Mouse (Mus musculus) lung, embryonic 14.5 days (tissue): ENCODE results near the gene Musk. TPM values are rescaled to one million over a fixed set of nuclear protein-coding genes. Genes with fewer than 3 reads are reported as not detected.

Experiments
- ATAC-seq: fragments of 200-750 bp; cut with Nextera tagmentation; 2 replicates; pipeline ENCODE4 v1.8.0; 2017; ENCODE audit warnings: mild to moderate bottlenecking, moderate TSS enrichment, moderate library complexity; ENCODE audit not compliant: insufficient read depth
- DNase-seq: peaks from one replicate; pipeline ENCODE4 v3.0.0-alpha.2; 2015
- H3K27ac ChIP-seq: fragments of 300-500 bp; sonication (generic); 2 replicates; pipeline ENCODE4 v1.5.1; 2014; ENCODE audit warnings: low read depth, mild to moderate bottlenecking, moderate library complexity
- H3K27me3 ChIP-seq: fragments of 300-500 bp; sonication (generic); 2 replicates; pipeline ENCODE4 v1.6.1; 2014; ENCODE audit warnings: low read length, control low read depth; ENCODE audit not compliant: insufficient read depth
- H3K36me3 ChIP-seq: fragments of 300-500 bp; sonication (generic); 2 replicates; pipeline ENCODE4 v1.6.1; 2014; ENCODE audit warnings: control low read depth; ENCODE audit not compliant: insufficient read depth
- H3K4me1 ChIP-seq: fragments of 300-500 bp; sonication (generic); 2 replicates; pipeline ENCODE4 v1.6.1; 2014; ENCODE audit warnings: antibody characterized with exemption, control low read depth; ENCODE audit not compliant: insufficient read depth
- H3K4me2 ChIP-seq: fragments of 300-500 bp; sonication (generic); 2 replicates; pipeline ENCODE4 v1.6.1; 2014; ENCODE audit warnings: mild to moderate bottlenecking
- H3K4me3 ChIP-seq: fragments of 300-500 bp; sonication (generic); 2 replicates; pipeline ENCODE4 v1.5.1; 2014; ENCODE audit warnings: low read depth, low read length
- H3K9ac ChIP-seq: fragments of 300-500 bp; sonication (generic); 2 replicates; pipeline ENCODE4 v1.6.1; 2014
- H3K9me3 ChIP-seq: fragments of 300-500 bp; sonication (generic); 2 replicates; pipeline ENCODE4 v1.6.1; 2016; ENCODE audit warnings: low read depth, low read length, control low read depth
- CTCF ChIP-seq: IDR thresholded peaks from 2 replicates; pipeline ENCODE4 v1.5.1; 2016; ENCODE audit warnings: antibody characterized with exemption, low read depth
- WGBS: fragments of 180-500 bp; shearing (Covaris S2); extraction: QIAGEN DNeasy Blood & Tissue Kit; methylation state at CpG from one replicate; pipeline ENCODE4 v1.1.7; 2014; 5-methylcytosine and 5-hydroxymethylcytosine counted together
- polyA plus RNA-seq: library from polyadenylated mRNA; unstranded; fragments of >200 nt; fragmentation: Nextera tagmentation; extraction: Ambion mirVana; gene quantifications from 2 replicates; pipeline ENCODE4 v1.2.1, GENCODE M21; 2014

Musk gene
- polyA plus RNA-seq, 1 experiment from 2014 or later: not detected

GRCm38 (mm10) chr4:58332394-58332793 lies 46.6 kb downstream of the Musk start:
- peak; percentile 15 for DNase-seq
- Histone ChIP-seq H3K9ac (no peak overlapping the region), H3K27ac (no peak overlapping the region), H3K9me3 (no peaks in the 10 kb centered on the region), H3K4me3 (no peak overlapping the region), H3K27me3 (no peaks in the 10 kb centered on the region), H3K4me2 (no peak overlapping the region), H3K4me1 (no peaks in the 10 kb centered on the region), H3K36me3 (no peaks in the 10 kb centered on the region)
- no peak for ATAC-seq
- TF ChIP-seq CTCF: no peak
- WGBS: 35% methylated on average over 3 of the region's 3 CpGs

- H3K4me1 ChIP-seq: 0 out of 2 replicates have a peak, but pooled peaks cover 3% of the 10 kb centered on the region
- no peak for TF ChIP-seq CTCF
- ATAC-seq (no peak), DNase-seq (no peak)
- no peaks in the 10 kb centered on the region for H3K27me3 ChIP-seq
- no peak overlapping the region for H3K27ac ChIP-seq
- H3K4me2 ChIP-seq: no peak overlapping the region
- 69% methylated on average over 2 of the region's 2 CpGs for WGBS
- H3K36me3 ChIP-seq: no peaks in the 10 kb centered on the region
- H3K9me3 ChIP-seq: no peaks in the 10 kb centered on the region
- no peak overlapping the region for H3K4me3 ChIP-seq
- no peak overlapping the region for H3K9ac ChIP-seq
Observed at GRCm38 (mm10) chr4:58336227-58336626, 50.5 kb downstream of the Musk start.

GRCm38 (mm10) chr4:58339226-58339625 lies 53.5 kb downstream of the Musk start:
- Histone ChIP-seq H3K36me3 (no peaks in the 10 kb centered on the region), H3K9ac (no peak overlapping the region), H3K27ac (no peak overlapping the region), H3K4me1 (0 out of 2 replicates have a peak, but pooled peaks cover 3% of the 10 kb centered on the region), H3K27me3 (no peaks in the 10 kb centered on the region), H3K4me3 (no peak overlapping the region), H3K4me2 (no peak overlapping the region), H3K9me3 (no peaks in the 10 kb centered on the region)
- DNase-seq: peak; percentile 19
- WGBS: 29% methylated on average over 3 of the region's 3 CpGs
- no peak for TF ChIP-seq CTCF
- ATAC-seq: no peak

GRCm38 (mm10) chr4:58350206-58350605 lies 64.4 kb downstream of the Musk start:
- H3K4me1 ChIP-seq: no peaks in the 10 kb centered on the region
- no peaks in the 10 kb centered on the region for H3K36me3 ChIP-seq
- H3K4me3 ChIP-seq: no peak overlapping the region
- no peak overlapping the region for H3K27ac ChIP-seq
- no peak overlapping the region for H3K9ac ChIP-seq
- no peak for TF ChIP-seq CTCF
- DNase-seq (no peak), ATAC-seq (no peak)
- WGBS: 76% methylated on average over 7 of the region's 7 CpGs
- no peaks in the 10 kb centered on the region for H3K9me3 ChIP-seq
- H3K27me3 ChIP-seq: no peaks in the 10 kb centered on the region
- no peak overlapping the region for H3K4me2 ChIP-seq

- no peak overlapping the region for H3K4me3 ChIP-seq
- no peaks in the 10 kb centered on the region for H3K4me1 ChIP-seq
- H3K27ac ChIP-seq: no peak overlapping the region
- no peaks in the 10 kb centered on the region for H3K36me3 ChIP-seq
- ATAC-seq: no peak
- H3K9me3 ChIP-seq: no peaks in the 10 kb centered on the region
- 49% methylated on average over 10 of the region's 10 CpGs for WGBS
- DNase-seq: no peak
- TF ChIP-seq CTCF: no peak
- H3K9ac ChIP-seq: no peak overlapping the region
- H3K27me3 ChIP-seq: no peaks in the 10 kb centered on the region
- H3K4me2 ChIP-seq: no peak overlapping the region
Observed at GRCm38 (mm10) chr4:58351165-58351564, 65.4 kb downstream of the Musk start.

GRCm38 (mm10) chr4:58351590-58351989 lies 65.8 kb downstream of the Musk start:
- TF ChIP-seq CTCF: no peak
- Histone ChIP-seq H3K4me3 (no peak overlapping the region), H3K27ac (no peak overlapping the region), H3K9ac (no peak overlapping the region), H3K36me3 (no peaks in the 10 kb centered on the region), H3K27me3 (no peaks in the 10 kb centered on the region), H3K4me1 (no peaks in the 10 kb centered on the region), H3K4me2 (no peak overlapping the region), H3K9me3 (no peaks in the 10 kb centered on the region)
- no peak for DNase-seq
- ATAC-seq: no peak
- 71% methylated on average over 5 of the region's 5 CpGs for WGBS

- WGBS: 62% methylated on average over 4 of the region's 4 CpGs
- no peak for TF ChIP-seq CTCF
- ATAC-seq: no peak
Observed at GRCm38 (mm10) chr4:58358996-58359395, 73.2 kb downstream of the Musk start.

GRCm38 (mm10) chr4:58365321-58365720 lies 79.6 kb downstream of the Musk start:
- Histone ChIP-seq H3K9ac (no peak overlapping the region), H3K27ac (no peak overlapping the region), H3K4me3 (no peak overlapping the region), H3K9me3 (no peaks in the 10 kb centered on the region), H3K4me1 (no peaks in the 10 kb centered on the region), H3K27me3 (no peaks in the 10 kb centered on the region), H3K36me3 (no peaks in the 10 kb centered on the region), H3K4me2 (no peak overlapping the region)
- 72% methylated on average over 6 of the region's 6 CpGs for WGBS
- ATAC-seq (no peak), DNase-seq (no peak)
- no peak for TF ChIP-seq CTCF

More at GRCm38 (mm10) chr4:58358996-58359395, 73.2 kb downstream of the Musk start:
- peak; percentile 5 for DNase-seq
- Histone ChIP-seq H3K4me3 (no peak overlapping the region), H3K4me1 (no peaks in the 10 kb centered on the region), H3K9me3 (no peaks in the 10 kb centered on the region), H3K27ac (no peak overlapping the region), H3K9ac (no peak overlapping the region), H3K36me3 (no peaks in the 10 kb centered on the region), H3K27me3 (no peaks in the 10 kb centered on the region), H3K4me2 (no peak overlapping the region)
